Mouse (Mus musculus) erythroblast, embryonic 14.5 days (primary cell): Measurements from ENCODE around the gene Cd248. TPM values are rescaled to one million over a fixed set of nuclear protein-coding genes. Genes with fewer than 3 reads are reported as not detected.
A peak's percentile ranks its signal among the peaks of the same experiment; 100 is the strongest.

Experiments
- H3K27me3 ChIP-seq: 2 replicates; pipeline ENCODE4 v1.6.1; 2012; ENCODE audit warnings: inconsistent platforms; ENCODE audit not compliant: control insufficient read depth
- H3K36me3 ChIP-seq: 2 replicates; pipeline ENCODE4 v1.6.1; 2012; ENCODE audit warnings: mild to moderate bottlenecking, inconsistent platforms; ENCODE audit not compliant: control insufficient read depth
- H3K4me1 ChIP-seq: 2 replicates; pipeline ENCODE4 v1.6.1; 2012; ENCODE audit warnings: inconsistent platforms; ENCODE audit not compliant: control insufficient read depth
- H3K4me3 ChIP-seq: replicated peaks from 2 replicates; pipeline ENCODE3; 2012; ENCODE audit warnings: moderate library complexity, mild to moderate bottlenecking, inconsistent platforms
- H3K9me3 ChIP-seq: 2 replicates; pipeline ENCODE4 v1.6.1; 2012; ENCODE audit warnings: low read length, inconsistent platforms, mixed read lengths; ENCODE audit not compliant: control insufficient read depth
- GATA1 ChIP-seq: IDR thresholded peaks from 2 replicates; pipeline ENCODE4 v1.6.1; 2012; ENCODE audit warnings: low read length, inconsistent platforms, mixed read lengths
- TAL1 ChIP-seq: IDR thresholded peaks from 3 replicates; pipeline ENCODE4 v1.6.1; 2012; ENCODE audit warnings: low read length, inconsistent platforms, mixed read lengths
- polyA plus RNA-seq: library from polyadenylated mRNA; stranded (reverse); fragments of >175 nt; gene quantifications from 2 replicates; pipeline ENCODE4 v1.2.3, GENCODE M21; 2012

Gene Cd248
- polyA plus RNA-seq, 1 experiment, result 0.11 TPM

- TF ChIP-seq GATA1 (no peak), TAL1 (no peak)
- H3K36me3 ChIP-seq, result peaks cover 41% of the 10 kb centered on the region
- peaks cover 52% of the 10 kb centered on the region for H3K4me1 ChIP-seq
- H3K27me3 ChIP-seq, result no peaks in the 10 kb centered on the region
- no peak overlapping the region for H3K4me3 ChIP-seq
- H3K9me3 ChIP-seq, result no peaks in the 10 kb centered on the region
Measured at GRCm38 (mm10) chr19:5108271-5108575, 40.3 kb downstream of the Cd248 start.

GRCm38 (mm10) chr19:5108702-5109101, 40.8 kb downstream of the Cd248 start:
- H3K36me3 ChIP-seq, result peaks cover 36% of the 10 kb centered on the region
- no peak for TF ChIP-seq GATA1
- no peak for TF ChIP-seq TAL1
- H3K4me3 ChIP-seq, result no peak overlapping the region
- H3K9me3 ChIP-seq, result no peaks in the 10 kb centered on the region
- no peaks in the 10 kb centered on the region for H3K27me3 ChIP-seq
- H3K4me1 ChIP-seq, result peaks cover 52% of the 10 kb centered on the region

- Histone ChIP-seq H3K4me3 (no peak overlapping the region), H3K9me3 (no peaks in the 10 kb centered on the region), H3K27me3 (no peaks in the 10 kb centered on the region), H3K36me3 (peaks cover 25% of the 10 kb centered on the region), H3K4me1 (peaks cover 47% of the 10 kb centered on the region)
- TF ChIP-seq TAL1 (no peak), GATA1 (no peak)
Measured at GRCm38 (mm10) chr19:5109659-5110453, 42.0 kb downstream of the Cd248 start.

GRCm38 (mm10) chr19:5113783-5114182, 45.9 kb downstream of the Cd248 start:
- Histone ChIP-seq H3K4me1 (peaks cover 32% of the 10 kb centered on the region), H3K9me3 (no peaks in the 10 kb centered on the region), H3K4me3 (no peak overlapping the region), H3K27me3 (peaks cover 18% of the 10 kb centered on the region), H3K36me3 (peaks cover 21% of the 10 kb centered on the region)
- TF ChIP-seq TAL1, result no peak
- no peak for TF ChIP-seq GATA1

- H3K4me3 ChIP-seq, result peak overlapping the region; percentile 78
- peaks cover 26% of the 10 kb centered on the region for H3K27me3 ChIP-seq
- H3K9me3 ChIP-seq, result no peaks in the 10 kb centered on the region
- H3K36me3 ChIP-seq, result peaks cover 1% of the 10 kb centered on the region
- H3K4me1 ChIP-seq, result peaks cover 22% of the 10 kb centered on the region
- TF ChIP-seq TAL1, result no peak
- TF ChIP-seq GATA1, result no peak
Measured at GRCm38 (mm10) chr19:5117494-5118383, 49.9 kb downstream of the Cd248 start.

GRCm38 (mm10) chr19:5118384-5118698, 50.5 kb downstream of the Cd248 start, which contains the start of gene Klc2:
Klc2 (minus strand) TSS chr19:5118560.
- Histone ChIP-seq H3K4me1 (peaks cover 22% of the 10 kb centered on the region), H3K9me3 (no peaks in the 10 kb centered on the region), H3K4me3 (peak within 1 kb of the TSS; percentile 78), H3K36me3 (no peaks in the 10 kb centered on the region), H3K27me3 (peaks cover 28% of the 10 kb centered on the region)
- no peak for TF ChIP-seq GATA1
- TF ChIP-seq TAL1, result no peak

Other genes starting within 250 kb of the Cd248 start
- gene Ccs, start 228.7 kb upstream of the Cd248 start, polyA plus RNA-seq, result 19.1 and 28.1 TPM in 2 replicates
- 0.01 TPM in 1 of 2 replicates, not detected in the other for gene Ccdc87, start 228.7 kb upstream of the Cd248 start, polyA plus RNA-seq
- 12.0 and 15.6 TPM in 2 replicates for gene Ctsf, start 212.9 kb upstream of the Cd248 start, polyA plus RNA-seq
- 0.07 and 0.20 TPM in 2 replicates for gene Actn3, start 190.2 kb upstream of the Cd248 start, polyA plus RNA-seq
- 1.1 and 1.2 TPM in 2 replicates for gene Zdhhc24, start 189.4 kb upstream of the Cd248 start, polyA plus RNA-seq
- gene Bbs1, start 161.4 kb upstream of the Cd248 start, polyA plus RNA-seq, result 0.33 and 0.50 TPM in 2 replicates
- gene Dpp3, start 139.8 kb upstream of the Cd248 start, polyA plus RNA-seq, result 4.8 and 6.0 TPM in 2 replicates
- gene Peli3, start 125.0 kb upstream of the Cd248 start, polyA plus RNA-seq, result not detected in 2 replicates
- 5.3 and 5.9 TPM in 2 replicates for gene Mrpl11, start 105.9 kb upstream of the Cd248 start, polyA plus RNA-seq
- gene Npas4, start 77.8 kb upstream of the Cd248 start, polyA plus RNA-seq, result not detected in 2 replicates
- 0.02 and 0.03 TPM in 2 replicates for gene Slc29a2, start 44.2 kb upstream of the Cd248 start, polyA plus RNA-seq
- gene B4gat1, start 29.3 kb upstream of the Cd248 start, polyA plus RNA-seq, result 0.09 and 0.15 TPM in 2 replicates
- gene AC124502.3, start 29.2 kb upstream of the Cd248 start, polyA plus RNA-seq, result 0.03 and 0.04 TPM in 2 replicates
- 4.1 and 7.0 TPM in 2 replicates for gene Brms1, start 26.7 kb upstream of the Cd248 start, polyA plus RNA-seq
- gene Rin1, start 17.6 kb upstream of the Cd248 start, polyA plus RNA-seq, result 0.03 and 0.13 TPM in 2 replicates
- gene Tmem151a, start 17.5 kb downstream of the Cd248 start, polyA plus RNA-seq, result 0.02 TPM in 1 of 2 replicates, not detected in the other
- gene Yif1a, start 20.5 kb downstream of the Cd248 start, polyA plus RNA-seq, result 0.79 and 0.94 TPM in 2 replicates
- gene Cnih2, start 30.4 kb downstream of the Cd248 start, polyA plus RNA-seq, result 0.12 and 0.17 TPM in 2 replicates
- 16.9 and 17.0 TPM in 2 replicates for gene Rab1b, start 39.0 kb downstream of the Cd248 start, polyA plus RNA-seq
- gene Klc2, start 50.5 kb downstream of the Cd248 start, polyA plus RNA-seq, result 0.52 and 1.2 TPM in 2 replicates
- 2.6 and 2.7 TPM in 2 replicates for gene Pacs1, start 205.0 kb downstream of the Cd248 start, polyA plus RNA-seq
- gene Sf3b2, start 227.4 kb downstream of the Cd248 start, polyA plus RNA-seq, result 23.0 and 27.9 TPM in 2 replicates
- not detected in 2 replicates for gene Gal3st3, start 230.3 kb downstream of the Cd248 start, polyA plus RNA-seq